Mouse (Mus musculus): ENCODE data around the gene 1700018B08Rik.
A peak's percentile ranks its signal among the peaks of the same experiment; 100 is the strongest.

Gene 1700018B08Rik

GRCm38 (mm10) chr8:121562941-121563351 lies 18.8 kb upstream of the 1700018B08Rik start:
- no peak for DNase-seq (ENCODE audit: low read depth, low spot score)

- no peak for DNase-seq (ENCODE audit: low read depth, low spot score)
Measured at GRCm38 (mm10) chr8:121561636-121562345, 17.7 kb upstream of the 1700018B08Rik start.

GRCm38 (mm10) chr8:121560432-121561100 lies 16.4 kb upstream of the 1700018B08Rik start:
- no peak for DNase-seq (ENCODE audit: low read depth, low spot score)

- no peak for DNase-seq (ENCODE audit: low read depth, low spot score)
Measured at GRCm38 (mm10) chr8:121559801-121560200, 15.7 kb upstream of the 1700018B08Rik start.

GRCm38 (mm10) chr8:121558538-121558937 lies 14.4 kb upstream of the 1700018B08Rik start:
- no peak for DNase-seq (ENCODE audit: low read depth, low spot score)

- no peak for DNase-seq (ENCODE audit: low read depth, low spot score)
Measured at GRCm38 (mm10) chr8:121557746-121558145, 13.6 kb upstream of the 1700018B08Rik start.

GRCm38 (mm10) chr8:121553831-121554475 lies 9.8 kb upstream of the 1700018B08Rik start:
- no peak for DNase-seq (ENCODE audit: low read depth, low spot score)

- no peak for DNase-seq (ENCODE audit: low read depth, low spot score)
Measured at GRCm38 (mm10) chr8:121552506-121552905, 8.4 kb upstream of the 1700018B08Rik start.

- no peak for DNase-seq (ENCODE audit: low read depth, low spot score)
Measured at GRCm38 (mm10) chr8:121551065-121551985, 7.2 kb upstream of the 1700018B08Rik start.

- no peak for DNase-seq (ENCODE audit: low read depth, low spot score)
Measured at GRCm38 (mm10) chr8:121550056-121550455, 5.9 kb upstream of the 1700018B08Rik start.

GRCm38 (mm10) chr8:121547132-121547531 lies 3.0 kb upstream of the 1700018B08Rik start:
- peak; percentile 77 for DNase-seq (ENCODE audit: low read depth, low spot score)

- no peak for DNase-seq (ENCODE audit: low read depth, low spot score)
Measured at GRCm38 (mm10) chr8:121544936-121545335, 816 bp upstream of the 1700018B08Rik start.

GRCm38 (mm10) chr8:121542901-121543300 lies 1.2 kb downstream of the 1700018B08Rik start:
- no peak for DNase-seq (ENCODE audit: low read depth, low spot score)

- DNase-seq (ENCODE audit: low read depth, low spot score): no peak
Measured at GRCm38 (mm10) chr8:121541862-121542261, 2.3 kb downstream of the 1700018B08Rik start.

- no peak for DNase-seq (ENCODE audit: low read depth, low spot score)
Measured at GRCm38 (mm10) chr8:121532381-121532780, 11.7 kb downstream of the 1700018B08Rik start.

- DNase-seq (ENCODE audit: low read depth, low spot score): no peak
Measured at GRCm38 (mm10) chr8:121530639-121531038, 13.5 kb downstream of the 1700018B08Rik start.

GRCm38 (mm10) chr8:121528790-121529189 lies 15.3 kb downstream of the 1700018B08Rik start:
- no peak for DNase-seq (ENCODE audit: low read depth, low spot score)

- DNase-seq (ENCODE audit: low read depth, low spot score): no peak
Measured at GRCm38 (mm10) chr8:121527751-121528150, 16.4 kb downstream of the 1700018B08Rik start.

GRCm38 (mm10) chr8:121526811-121527550 lies 17.1 kb downstream of the 1700018B08Rik start:
- DNase-seq (ENCODE audit: low read depth, low spot score): no peak

- no peak for DNase-seq (ENCODE audit: low read depth, low spot score)
Measured at GRCm38 (mm10) chr8:121525111-121525818, 18.9 kb downstream of the 1700018B08Rik start.
